Mouse (Mus musculus) olfactory bulb, adult 2 months (tissue): Measurements from ENCODE around the gene Rabl3.

ENCODE experiments used
- CTCF ChIP-seq: fragments of 200-500 bp; IDR thresholded peaks from 2 replicates; pipeline ENCODE4 v1.5.1; 2012; ENCODE audit warnings: low read depth, mild to moderate bottlenecking, low read length, moderate library complexity; ENCODE audit not compliant: insufficient read depth
- POLR2A ChIP-seq: fragments of 200-500 bp; IDR thresholded peaks from 2 replicates; pipeline ENCODE4 v1.6.1; 2012; ENCODE audit warnings: mild to moderate bottlenecking, low read depth, low read length, moderate library complexity; ENCODE audit not compliant: insufficient read depth

DNA sequence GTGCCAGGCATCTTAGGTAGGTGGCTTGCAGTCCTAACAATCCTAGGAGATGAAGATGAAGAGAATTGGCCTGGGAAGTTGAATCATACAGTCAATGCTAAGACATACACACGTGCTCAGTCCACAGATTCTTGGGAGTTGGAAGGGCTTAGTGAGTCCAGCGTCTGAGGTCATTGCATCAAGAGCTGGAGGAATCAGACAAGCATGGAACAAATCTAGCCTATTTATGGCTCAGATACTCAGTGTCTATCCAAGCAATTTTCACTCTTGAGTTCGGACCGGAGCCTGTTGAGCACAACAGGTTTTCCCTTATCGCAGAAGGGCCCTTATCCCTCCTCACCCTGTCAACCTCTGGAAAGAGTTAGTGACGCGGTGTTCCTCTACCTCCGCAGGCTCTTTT lies 51.9 kb downstream of the Rabl3 start:
- TF ChIP-seq CTCF (no peak), POLR2A (no peak)
